Mouse (Mus musculus): ENCODE data around the gene Bex6. TPM values are rescaled to one million over a fixed set of nuclear protein-coding genes. Genes with fewer than 3 reads are reported as not detected.

Gene Bex6
- polyA plus RNA-seq, 1 experiment from 2014 or later = 0.35 TPM

GRCm38 (mm10) chr16:32153976-32154375 is 25.6 kb upstream of the Bex6 start:
- no peak overlapping the region for H3K9ac ChIP-seq (replicated peaks; ENCODE audit: low read depth, low read length)
- H3K4me3 ChIP-seq (ENCODE audit: low read depth, low read length) = no peak overlapping the region
- ATAC-seq (ENCODE audit: insufficient number of reproducible peaks, insufficient read depth, low FRiP score, low read depth) = no peak
- H3K36me3 ChIP-seq (ENCODE audit: control insufficient read depth, insufficient read depth, low read length) = no peaks in the 10 kb centered on the region
- no peaks in the 10 kb centered on the region for H3K4me1 ChIP-seq (ENCODE audit: control insufficient read depth, insufficient read depth, low read length)
- 78% methylated on average over 1 of the region's 1 CpGs for WGBS
- no peaks in the 10 kb centered on the region for H3K27me3 ChIP-seq (ENCODE audit: control insufficient read depth, insufficient read depth, low read length)
- H3K27ac ChIP-seq (ENCODE audit: low read length) = no peak overlapping the region
- H3K9me3 ChIP-seq (ENCODE audit: control insufficient read depth, low read depth, low read length) = no peaks in the 10 kb centered on the region
- no peak overlapping the region for H3K4me2 ChIP-seq (replicated peaks; ENCODE audit: low read depth, low read length)

- Histone ChIP-seq H3K4me1 (ENCODE audit: control insufficient read depth, insufficient read depth, low read length) (no peaks in the 10 kb centered on the region), H3K27me3 (ENCODE audit: control insufficient read depth, insufficient read depth, low read length) (no peaks in the 10 kb centered on the region), H3K36me3 (ENCODE audit: control insufficient read depth, insufficient read depth, low read length) (no peaks in the 10 kb centered on the region), H3K9ac (replicated peaks; ENCODE audit: low read depth, low read length) (no peak overlapping the region), H3K4me3 (ENCODE audit: low read depth, low read length) (no peak overlapping the region), H3K4me2 (replicated peaks; ENCODE audit: low read depth, low read length) (no peak overlapping the region), H3K9me3 (ENCODE audit: control insufficient read depth, low read depth, low read length) (no peaks in the 10 kb centered on the region), H3K27ac (ENCODE audit: low read length) (no peak overlapping the region)
- 52% methylated on average over 13 of the region's 13 CpGs for WGBS
- ATAC-seq (ENCODE audit: insufficient number of reproducible peaks, insufficient read depth, low FRiP score, low read depth) = no peak
Measured at GRCm38 (mm10) chr16:32154437-32154836, 25.2 kb upstream of the Bex6 start.

GRCm38 (mm10) chr16:32156719-32157118 is 22.9 kb upstream of the Bex6 start:
- Histone ChIP-seq H3K4me2 (replicated peaks; ENCODE audit: low read depth, low read length) (no peak overlapping the region), H3K4me1 (ENCODE audit: control insufficient read depth, insufficient read depth, low read length) (no peaks in the 10 kb centered on the region), H3K9ac (replicated peaks; ENCODE audit: low read depth, low read length) (no peak overlapping the region), H3K9me3 (ENCODE audit: control insufficient read depth, low read depth, low read length) (no peaks in the 10 kb centered on the region), H3K27me3 (ENCODE audit: control insufficient read depth, insufficient read depth, low read length) (no peaks in the 10 kb centered on the region), H3K27ac (ENCODE audit: low read length) (no peak overlapping the region), H3K36me3 (ENCODE audit: control insufficient read depth, insufficient read depth, low read length) (no peaks in the 10 kb centered on the region), H3K4me3 (ENCODE audit: low read depth, low read length) (no peak overlapping the region)
- WGBS = 22% methylated on average over 3 of the region's 3 CpGs
- ATAC-seq (ENCODE audit: insufficient number of reproducible peaks, insufficient read depth, low FRiP score, low read depth) = no peak

GRCm38 (mm10) chr16:32157369-32157768 is 22.3 kb upstream of the Bex6 start:
- H3K4me3 ChIP-seq (ENCODE audit: low read depth, low read length) = no peak overlapping the region
- WGBS = 75% methylated on average over 2 of the region's 2 CpGs
- no peaks in the 10 kb centered on the region for H3K27me3 ChIP-seq (ENCODE audit: control insufficient read depth, insufficient read depth, low read length)
- H3K4me1 ChIP-seq (ENCODE audit: control insufficient read depth, insufficient read depth, low read length) = no peaks in the 10 kb centered on the region
- no peak overlapping the region for H3K27ac ChIP-seq (ENCODE audit: low read length)
- no peaks in the 10 kb centered on the region for H3K36me3 ChIP-seq (ENCODE audit: control insufficient read depth, insufficient read depth, low read length)
- no peaks in the 10 kb centered on the region for H3K9me3 ChIP-seq (ENCODE audit: control insufficient read depth, low read depth, low read length)
- no peak overlapping the region for H3K9ac ChIP-seq (replicated peaks; ENCODE audit: low read depth, low read length)
- H3K4me2 ChIP-seq (replicated peaks; ENCODE audit: low read depth, low read length) = no peak overlapping the region
- ATAC-seq (ENCODE audit: insufficient number of reproducible peaks, insufficient read depth, low FRiP score, low read depth) = no peak

GRCm38 (mm10) chr16:32158966-32159365 is 20.7 kb upstream of the Bex6 start:
- no peaks in the 10 kb centered on the region for H3K9me3 ChIP-seq (ENCODE audit: control insufficient read depth, low read depth, low read length)
- no peak for ATAC-seq (ENCODE audit: insufficient number of reproducible peaks, insufficient read depth, low FRiP score, low read depth)
- 90% methylated on average over 3 of the region's 3 CpGs for WGBS
- no peaks in the 10 kb centered on the region for H3K36me3 ChIP-seq (ENCODE audit: control insufficient read depth, insufficient read depth, low read length)
- H3K27ac ChIP-seq (ENCODE audit: low read length) = no peak overlapping the region
- no peaks in the 10 kb centered on the region for H3K4me1 ChIP-seq (ENCODE audit: control insufficient read depth, insufficient read depth, low read length)
- no peak overlapping the region for H3K4me3 ChIP-seq (ENCODE audit: low read depth, low read length)
- H3K9ac ChIP-seq (replicated peaks; ENCODE audit: low read depth, low read length) = no peak overlapping the region
- H3K4me2 ChIP-seq (replicated peaks; ENCODE audit: low read depth, low read length) = no peak overlapping the region
- H3K27me3 ChIP-seq (ENCODE audit: control insufficient read depth, insufficient read depth, low read length) = no peaks in the 10 kb centered on the region

- WGBS = 86% methylated on average over 9 of the region's 9 CpGs
- peaks cover 5% of the 10 kb centered on the region; the same call in 1 of the 2 replicates for H3K4me1 ChIP-seq (ENCODE audit: control insufficient read depth, insufficient read depth, low read length)
- no peak overlapping the region for H3K9ac ChIP-seq (replicated peaks; ENCODE audit: low read depth, low read length)
- H3K9me3 ChIP-seq (ENCODE audit: control insufficient read depth, low read depth, low read length) = no peaks in the 10 kb centered on the region
- no peaks in the 10 kb centered on the region for H3K36me3 ChIP-seq (ENCODE audit: control insufficient read depth, insufficient read depth, low read length)
- H3K4me3 ChIP-seq (ENCODE audit: low read depth, low read length) = no peak overlapping the region
- H3K27ac ChIP-seq (ENCODE audit: low read length) = no peak overlapping the region
- H3K27me3 ChIP-seq (ENCODE audit: control insufficient read depth, insufficient read depth, low read length) = no peaks in the 10 kb centered on the region
- no peak for ATAC-seq (ENCODE audit: insufficient number of reproducible peaks, insufficient read depth, low FRiP score, low read depth)
- H3K4me2 ChIP-seq (replicated peaks; ENCODE audit: low read depth, low read length) = no peak overlapping the region
Measured at GRCm38 (mm10) chr16:32160742-32161323, 18.8 kb upstream of the Bex6 start.

GRCm38 (mm10) chr16:32163392-32163791 is 16.2 kb upstream of the Bex6 start:
- no peaks in the 10 kb centered on the region for H3K9me3 ChIP-seq (ENCODE audit: control insufficient read depth, low read depth, low read length)
- ATAC-seq (ENCODE audit: insufficient number of reproducible peaks, insufficient read depth, low FRiP score, low read depth) = no peak
- no peaks in the 10 kb centered on the region for H3K27me3 ChIP-seq (ENCODE audit: control insufficient read depth, insufficient read depth, low read length)
- no peak overlapping the region for H3K4me3 ChIP-seq (ENCODE audit: low read depth, low read length)
- no peak overlapping the region for H3K9ac ChIP-seq (replicated peaks; ENCODE audit: low read depth, low read length)
- H3K4me1 ChIP-seq (ENCODE audit: control insufficient read depth, insufficient read depth, low read length) = peaks cover 5% of the 10 kb centered on the region; the same call in 1 of the 2 replicates
- H3K27ac ChIP-seq (ENCODE audit: low read length) = no peak overlapping the region
- no peak overlapping the region for H3K4me2 ChIP-seq (replicated peaks; ENCODE audit: low read depth, low read length)
- no peaks in the 10 kb centered on the region for H3K36me3 ChIP-seq (ENCODE audit: control insufficient read depth, insufficient read depth, low read length)
- WGBS = 81% methylated on average over 4 of the region's 4 CpGs

GRCm38 (mm10) chr16:32163891-32164290 is 15.7 kb upstream of the Bex6 start:
- no peak for ATAC-seq (ENCODE audit: insufficient number of reproducible peaks, insufficient read depth, low FRiP score, low read depth)
- Histone ChIP-seq H3K9ac (replicated peaks; ENCODE audit: low read depth, low read length) (no peak overlapping the region), H3K9me3 (ENCODE audit: control insufficient read depth, low read depth, low read length) (no peaks in the 10 kb centered on the region), H3K27me3 (ENCODE audit: control insufficient read depth, insufficient read depth, low read length) (no peaks in the 10 kb centered on the region), H3K4me1 (ENCODE audit: control insufficient read depth, insufficient read depth, low read length) (peaks cover 5% of the 10 kb centered on the region; the same call in 1 of the 2 replicates), H3K36me3 (ENCODE audit: control insufficient read depth, insufficient read depth, low read length) (no peaks in the 10 kb centered on the region), H3K27ac (ENCODE audit: low read length) (no peak overlapping the region), H3K4me2 (replicated peaks; ENCODE audit: low read depth, low read length) (no peak overlapping the region; the same call in 1 of the 2 replicates), H3K4me3 (ENCODE audit: low read depth, low read length) (no peak overlapping the region)
- WGBS = 77% methylated on average over 5 of the region's 5 CpGs

Measured in stomach, embryonic 14.5 days (tissue).